Mouse (Mus musculus) lung, postnatal 0 days (tissue): Measurements from ENCODE around the gene Colgalt1. TPM values are rescaled to one million over a fixed set of nuclear protein-coding genes. Genes with fewer than 3 reads are reported as not detected.

Source experiments
- ATAC-seq: fragments of 200-750 bp; cut with Nextera tagmentation; 2 replicates; pipeline ENCODE4 v1.8.0; 2017; ENCODE audit warnings: moderate library complexity
- DNase-seq: peaks from one replicate; pipeline ENCODE4 v3.0.0-alpha.2; 2016; ENCODE audit warnings: low spot score
- H3K27ac ChIP-seq: fragments of 300-500 bp; sonication (generic); 2 replicates; pipeline ENCODE4 v1.5.1; 2014; ENCODE audit warnings: antibody characterized with exemption, mild to moderate bottlenecking, low read length, mixed read lengths
- H3K27me3 ChIP-seq: fragments of 300-500 bp; sonication (generic); replicated peaks from 2 replicates; pipeline ENCODE4 v1.6.1; 2014; ENCODE audit warnings: low read length, mixed read lengths; ENCODE audit not compliant: insufficient read depth
- H3K36me3 ChIP-seq: fragments of 300-500 bp; sonication (generic); 2 replicates; pipeline ENCODE4 v1.6.1; 2014; ENCODE audit warnings: low read length, mixed read lengths; ENCODE audit not compliant: insufficient read depth
- H3K4me1 ChIP-seq: fragments of 300-500 bp; sonication (generic); 2 replicates; pipeline ENCODE4 v1.6.1; 2014; ENCODE audit warnings: antibody characterized with exemption, low read depth, low read length, mixed read lengths; ENCODE audit not compliant: insufficient read depth
- H3K4me2 ChIP-seq: fragments of 300-500 bp; sonication (generic); replicated peaks from 2 replicates; pipeline ENCODE4 v1.6.1; 2014; ENCODE audit warnings: low read depth, mild to moderate bottlenecking, low read length, moderate library complexity, mixed read lengths
- H3K4me3 ChIP-seq: fragments of 300-500 bp; sonication (generic); 2 replicates; pipeline ENCODE4 v1.5.1; 2014; ENCODE audit warnings: low read depth, low read length
- H3K9ac ChIP-seq: fragments of 300-500 bp; sonication (generic); replicated peaks from 2 replicates; pipeline ENCODE4 v1.6.1; 2014; ENCODE audit warnings: low read depth, mild to moderate bottlenecking
- H3K9me3 ChIP-seq: fragments of 300-500 bp; sonication (generic); 2 replicates; pipeline ENCODE4 v1.6.1; 2016; ENCODE audit warnings: low read length, mixed read lengths
- CTCF ChIP-seq: IDR thresholded peaks from 2 replicates; pipeline ENCODE4 v1.5.1; 2016; ENCODE audit warnings: antibody characterized with exemption, mild to moderate bottlenecking
- EP300 ChIP-seq: IDR thresholded peaks from 2 replicates; pipeline ENCODE4 v1.6.1; 2016; ENCODE audit warnings: antibody characterized with exemption, mild to moderate bottlenecking, control low read depth
- WGBS: fragments of 180-500 bp; shearing (Covaris S2); extraction: QIAGEN DNeasy Blood & Tissue Kit; methylation state at CpG from one replicate; pipeline ENCODE4 v1.1.7; 2014; 5-methylcytosine and 5-hydroxymethylcytosine counted together
- polyA plus RNA-seq: library from polyadenylated mRNA; unstranded; fragments of >200 nt; fragmentation: Nextera tagmentation; extraction: Ambion mirVana; gene quantifications from 2 replicates; pipeline ENCODE4 v1.2.1, GENCODE M21; 2015

Gene Colgalt1
- polyA plus RNA-seq, 1 experiment from 2014 or later: 66.0 TPM

GRCm38 (mm10) chr8:71580201-71580600, 30.6 kb upstream of the Colgalt1 start:
- H3K9ac ChIP-seq: no peak overlapping the region
- H3K36me3 ChIP-seq: no peaks in the 10 kb centered on the region
- no peak overlapping the region for H3K27ac ChIP-seq
- H3K4me1 ChIP-seq: no peaks in the 10 kb centered on the region
- no peak overlapping the region for H3K4me2 ChIP-seq
- ATAC-seq: peak; percentile 47
- H3K9me3 ChIP-seq: no peaks in the 10 kb centered on the region
- TF ChIP-seq CTCF (no peak), EP300 (no peak)
- WGBS: 55% methylated on average over 9 of the region's 9 CpGs
- no peak overlapping the region for H3K4me3 ChIP-seq
- no peaks in the 10 kb centered on the region for H3K27me3 ChIP-seq
- DNase-seq: no peak

- Histone ChIP-seq H3K4me2 (no peak overlapping the region), H3K36me3 (no peaks in the 10 kb centered on the region), H3K4me1 (peaks cover 5% of the 10 kb centered on the region; the same call in 1 of the 2 replicates), H3K9me3 (no peaks in the 10 kb centered on the region), H3K27me3 (no peaks in the 10 kb centered on the region), H3K4me3 (no peak overlapping the region), H3K27ac (no peak overlapping the region), H3K9ac (no peak overlapping the region)
- ATAC-seq: no peak
- peak; percentile 77 for TF ChIP-seq CTCF
- no peak for TF ChIP-seq EP300
- WGBS: 54% methylated on average over 2 of the region's 2 CpGs
- peak; percentile 42 for DNase-seq
These were observed 23.9 kb upstream of the Colgalt1 start for GRCm38 (mm10) chr8:71586891-71587290.

- ATAC-seq: no peak
- H3K4me3 ChIP-seq: no peak overlapping the region
- WGBS: 70% methylated on average over 3 of the region's 3 CpGs
These were observed 22.0 kb upstream of the Colgalt1 start for GRCm38 (mm10) chr8:71588762-71589161.

GRCm38 (mm10) chr8:71591017-71591416, 19.8 kb upstream of the Colgalt1 start:
- ATAC-seq: no peak
- Histone ChIP-seq H3K4me2 (peak overlapping the region; percentile 94), H3K4me1 (peaks cover 9% of the 10 kb centered on the region; the same call in 1 of the 2 replicates), H3K9ac (peak overlapping the region; percentile 74; the same call in 1 of the 2 replicates), H3K27ac (peak overlapping the region; percentile 96; the same call in 1 of the 2 replicates), H3K9me3 (no peaks in the 10 kb centered on the region), H3K36me3 (no peaks in the 10 kb centered on the region), H3K4me3 (peak overlapping the region; percentile 71), H3K27me3 (no peaks in the 10 kb centered on the region)
- 22% methylated on average over 5 of the region's 5 CpGs for WGBS
- no peak for TF ChIP-seq CTCF
- no peak for TF ChIP-seq EP300
- DNase-seq: no peak

More at GRCm38 (mm10) chr8:71588762-71589161, 22.0 kb upstream of the Colgalt1 start:
- no peak overlapping the region for H3K9ac ChIP-seq
- no peaks in the 10 kb centered on the region for H3K9me3 ChIP-seq
- TF ChIP-seq CTCF: no peak
- no peak for TF ChIP-seq EP300
- no peak overlapping the region for H3K4me2 ChIP-seq
- no peak overlapping the region for H3K27ac ChIP-seq
- H3K36me3 ChIP-seq: no peaks in the 10 kb centered on the region
- peaks cover 9% of the 10 kb centered on the region; the same call in 1 of the 2 replicates for H3K4me1 ChIP-seq
- no peak for DNase-seq
- H3K27me3 ChIP-seq: no peaks in the 10 kb centered on the region

- Histone ChIP-seq H3K27me3 (no peaks in the 10 kb centered on the region), H3K36me3 (no peaks in the 10 kb centered on the region), H3K9ac (peak within 1 kb of the TSS; percentile 74), H3K27ac (peak within 1 kb of the TSS; percentile 96), H3K4me2 (peak within 1 kb of the TSS; percentile 94), H3K4me3 (peak within 1 kb of the TSS; percentile 71), H3K4me1 (peaks cover 9% of the 10 kb centered on the region; the same call in 1 of the 2 replicates), H3K9me3 (no peaks in the 10 kb centered on the region)
- ATAC-seq (peak; percentile 90), DNase-seq (peak; percentile 97)
- under 1% methylated on average over 61 of the region's 71 CpGs for WGBS
- TF ChIP-seq CTCF: no peak; the same call in 1 of the 2 replicates
- no peak for TF ChIP-seq EP300
These were observed 19.1 kb upstream of the Colgalt1 start, which contains the start of gene Pgls for GRCm38 (mm10) chr8:71591471-71592373. Pgls (plus strand) TSS chr8:71592176.

- ATAC-seq: peak; percentile 76
- no peaks in the 10 kb centered on the region for H3K36me3 ChIP-seq
- H3K27ac ChIP-seq: peak overlapping the region; percentile 96
- 5% methylated on average over 52 of the region's 60 CpGs for WGBS
- H3K4me1 ChIP-seq: peaks cover 9% of the 10 kb centered on the region; the same call in 1 of the 2 replicates
- peak overlapping the region; percentile 74 for H3K9ac ChIP-seq
- no peaks in the 10 kb centered on the region for H3K9me3 ChIP-seq
- peak; percentile 15 for TF ChIP-seq CTCF
- TF ChIP-seq EP300: no peak
- H3K27me3 ChIP-seq: no peaks in the 10 kb centered on the region
- peak overlapping the region; percentile 71 for H3K4me3 ChIP-seq
- H3K4me2 ChIP-seq: peak overlapping the region; percentile 94
- DNase-seq: peak; percentile 66
These were observed 18.2 kb upstream of the Colgalt1 start for GRCm38 (mm10) chr8:71592374-71593170.
